Mouse (Mus musculus): ENCODE results near the gene Col27a1. TPM values are rescaled to one million over a fixed set of nuclear protein-coding genes. Genes with fewer than 3 reads are reported as not detected.

Col27a1 gene
- polyA plus RNA-seq (2014; fragmentation: Nextera tagmentation; extraction: Ambion mirVana): 3.0 and 4.2 TPM in 2 replicates

GRCm38 (mm10) chr4:63213907-63214621 is at the start of gene Col27a1:
Gene Col27a1, plus strand, starts transcription at chr4:63214004.
- no peak for ATAC-seq (ENCODE audit: insufficient number of reproducible peaks, insufficient read depth, low FRiP score, low read depth)
- WGBS: 1% methylated on average over 60 of the region's 61 CpGs
- no peaks in the 10 kb centered on the region for H3K36me3 ChIP-seq (ENCODE audit: control insufficient read depth, insufficient read depth, low read length)
- peak within 1 kb of the TSS; percentile 100 for H3K4me2 ChIP-seq (ENCODE audit: low read length)
- H3K9ac ChIP-seq (ENCODE audit: low read length): peak within 1 kb of the TSS; percentile 59
- no peaks in the 10 kb centered on the region for H3K9me3 ChIP-seq (ENCODE audit: control insufficient read depth, low read length)
- peaks cover 35% of the 10 kb centered on the region for H3K27me3 ChIP-seq (ENCODE audit: control insufficient read depth, insufficient read depth, low read length)
- H3K27ac ChIP-seq (replicated peaks in 1 of 2; ENCODE audit: control insufficient read depth in 1 of 2, insufficient read depth in 1 of 2, low read depth in 2 of 2, low read length in 2 of 2): no peak within 1 kb of the TSS
- H3K4me3 ChIP-seq (ENCODE audit: control insufficient read depth in 1 of 2, insufficient read depth in 1 of 2, low read depth in 1 of 2, low read length in 2 of 2): peak within 1 kb of the TSS; percentile 76 to 79
- H3K4me1 ChIP-seq (ENCODE audit: control insufficient read depth in 2 of 2, insufficient read depth in 2 of 2, low read length in 2 of 2): peaks cover 8 to 21% of the 10 kb centered on the region in 2 experiments; a peak in 3 of 4 replicates

- Histone ChIP-seq H3K36me3 (ENCODE audit: control insufficient read depth, insufficient read depth, low read length) (no peaks in the 10 kb centered on the region), H3K27ac (replicated peaks in 1 of 2; ENCODE audit: control insufficient read depth in 1 of 2, insufficient read depth in 1 of 2, low read depth in 2 of 2, low read length in 2 of 2) (no peak overlapping the region), H3K27me3 (ENCODE audit: control insufficient read depth, insufficient read depth, low read length) (peaks cover 13% of the 10 kb centered on the region), H3K9me3 (ENCODE audit: control insufficient read depth, low read length) (no peaks in the 10 kb centered on the region), H3K4me3 (ENCODE audit: control insufficient read depth in 1 of 2, insufficient read depth in 1 of 2, low read depth in 1 of 2, low read length in 2 of 2) (no peak overlapping the region), H3K9ac (ENCODE audit: low read length) (no peak overlapping the region), H3K4me1 (ENCODE audit: control insufficient read depth in 2 of 2, insufficient read depth in 2 of 2, low read length in 2 of 2) (no peaks in the 10 kb centered on the region), H3K4me2 (ENCODE audit: low read length) (no peak overlapping the region)
- 87% methylated on average over 4 of the region's 4 CpGs for WGBS
- no peak for ATAC-seq (ENCODE audit: insufficient number of reproducible peaks, insufficient read depth, low FRiP score, low read depth)
These were observed 48.2 kb upstream of the Col27a1 start for GRCm38 (mm10) chr4:63165636-63166035.

GRCm38 (mm10) chr4:63166323-63166722 is 47.5 kb upstream of the Col27a1 start:
- no peaks in the 10 kb centered on the region for H3K4me1 ChIP-seq (ENCODE audit: control insufficient read depth in 2 of 2, insufficient read depth in 2 of 2, low read length in 2 of 2)
- WGBS: 73% methylated on average over 5 of the region's 5 CpGs
- peaks cover 20% of the 10 kb centered on the region for H3K27me3 ChIP-seq (ENCODE audit: control insufficient read depth, insufficient read depth, low read length)
- no peak overlapping the region for H3K27ac ChIP-seq (replicated peaks in 1 of 2; ENCODE audit: control insufficient read depth in 1 of 2, insufficient read depth in 1 of 2, low read depth in 2 of 2, low read length in 2 of 2)
- H3K36me3 ChIP-seq (ENCODE audit: control insufficient read depth, insufficient read depth, low read length): no peaks in the 10 kb centered on the region
- no peaks in the 10 kb centered on the region for H3K9me3 ChIP-seq (ENCODE audit: control insufficient read depth, low read length)
- no peak overlapping the region for H3K4me3 ChIP-seq (ENCODE audit: control insufficient read depth in 1 of 2, insufficient read depth in 1 of 2, low read depth in 1 of 2, low read length in 2 of 2)
- no peak overlapping the region for H3K4me2 ChIP-seq (ENCODE audit: low read length)
- ATAC-seq (ENCODE audit: insufficient number of reproducible peaks, insufficient read depth, low FRiP score, low read depth): no peak
- H3K9ac ChIP-seq (ENCODE audit: low read length): no peak overlapping the region

GRCm38 (mm10) chr4:63170061-63170460 is 43.7 kb upstream of the Col27a1 start:
- 82% methylated on average over 4 of the region's 4 CpGs for WGBS
- Histone ChIP-seq H3K4me3 (ENCODE audit: control insufficient read depth in 1 of 2, insufficient read depth in 1 of 2, low read depth in 1 of 2, low read length in 2 of 2) (no peak overlapping the region), H3K4me1 (ENCODE audit: control insufficient read depth in 2 of 2, insufficient read depth in 2 of 2, low read length in 2 of 2) (no peaks in the 10 kb centered on the region), H3K9ac (ENCODE audit: low read length) (no peak overlapping the region), H3K27me3 (ENCODE audit: control insufficient read depth, insufficient read depth, low read length) (peaks cover 36% of the 10 kb centered on the region), H3K27ac (replicated peaks in 1 of 2; ENCODE audit: control insufficient read depth in 1 of 2, insufficient read depth in 1 of 2, low read depth in 2 of 2, low read length in 2 of 2) (no peak overlapping the region), H3K36me3 (ENCODE audit: control insufficient read depth, insufficient read depth, low read length) (no peaks in the 10 kb centered on the region), H3K4me2 (ENCODE audit: low read length) (no peak overlapping the region), H3K9me3 (ENCODE audit: control insufficient read depth, low read length) (peaks cover 6% of the 10 kb centered on the region; the same call in 1 of the 2 replicates)
- no peak for ATAC-seq (ENCODE audit: insufficient number of reproducible peaks, insufficient read depth, low FRiP score, low read depth)

- ATAC-seq (ENCODE audit: insufficient number of reproducible peaks, insufficient read depth, low FRiP score, low read depth): no peak
- Histone ChIP-seq H3K9ac (ENCODE audit: low read length) (no peak overlapping the region), H3K4me3 (ENCODE audit: control insufficient read depth in 1 of 2, insufficient read depth in 1 of 2, low read depth in 1 of 2, low read length in 2 of 2) (no peak overlapping the region), H3K4me2 (ENCODE audit: low read length) (no peak overlapping the region), H3K9me3 (ENCODE audit: control insufficient read depth, low read length) (peaks cover 6% of the 10 kb centered on the region; the same call in 1 of the 2 replicates), H3K27ac (replicated peaks in 1 of 2; ENCODE audit: control insufficient read depth in 1 of 2, insufficient read depth in 1 of 2, low read depth in 2 of 2, low read length in 2 of 2) (no peak overlapping the region), H3K4me1 (ENCODE audit: control insufficient read depth in 2 of 2, insufficient read depth in 2 of 2, low read length in 2 of 2) (no peaks in the 10 kb centered on the region), H3K36me3 (ENCODE audit: control insufficient read depth, insufficient read depth, low read length) (no peaks in the 10 kb centered on the region), H3K27me3 (ENCODE audit: control insufficient read depth, insufficient read depth, low read length) (peaks cover 36% of the 10 kb centered on the region)
- WGBS: 36% methylated on average over 24 of the region's 24 CpGs
These were observed 42.7 kb upstream of the Col27a1 start for GRCm38 (mm10) chr4:63171122-63171521.

GRCm38 (mm10) chr4:63171969-63172685 is 41.7 kb upstream of the Col27a1 start, which contains the start of gene Kif12:
Gene Kif12, minus strand, starts transcription at chr4:63172131.
- peaks cover 6% of the 10 kb centered on the region; the same call in 1 of the 2 replicates for H3K9me3 ChIP-seq (ENCODE audit: control insufficient read depth, low read length)
- no peaks in the 10 kb centered on the region for H3K36me3 ChIP-seq (ENCODE audit: control insufficient read depth, insufficient read depth, low read length)
- peaks cover 36% of the 10 kb centered on the region for H3K27me3 ChIP-seq (ENCODE audit: control insufficient read depth, insufficient read depth, low read length)
- no peak within 1 kb of the TSS for H3K4me3 ChIP-seq (ENCODE audit: control insufficient read depth in 1 of 2, insufficient read depth in 1 of 2, low read depth in 1 of 2, low read length in 2 of 2)
- WGBS: 65% methylated on average over 4 of the region's 4 CpGs
- no peak within 1 kb of the TSS for H3K4me2 ChIP-seq (ENCODE audit: low read length)
- no peak within 1 kb of the TSS for H3K9ac ChIP-seq (ENCODE audit: low read length)
- no peak for ATAC-seq (ENCODE audit: insufficient number of reproducible peaks, insufficient read depth, low FRiP score, low read depth)
- H3K4me1 ChIP-seq (ENCODE audit: control insufficient read depth in 2 of 2, insufficient read depth in 2 of 2, low read length in 2 of 2): no peaks in the 10 kb centered on the region
- H3K27ac ChIP-seq (replicated peaks in 1 of 2; ENCODE audit: control insufficient read depth in 1 of 2, insufficient read depth in 1 of 2, low read depth in 2 of 2, low read length in 2 of 2): no peak within 1 kb of the TSS

- H3K4me3 ChIP-seq (ENCODE audit: control insufficient read depth in 1 of 2, insufficient read depth in 1 of 2, low read depth in 1 of 2, low read length in 2 of 2): no peak overlapping the region
- no peaks in the 10 kb centered on the region; the same call in 1 of the 2 replicates for H3K27me3 ChIP-seq (ENCODE audit: control insufficient read depth, insufficient read depth, low read length)
- no peaks in the 10 kb centered on the region for H3K36me3 ChIP-seq (ENCODE audit: control insufficient read depth, insufficient read depth, low read length)
- H3K9ac ChIP-seq (ENCODE audit: low read length): no peak overlapping the region
- peaks cover 6 to 12% of the 10 kb centered on the region in 2 experiments for H3K4me1 ChIP-seq (ENCODE audit: control insufficient read depth in 2 of 2, insufficient read depth in 2 of 2, low read length in 2 of 2)
- no peak overlapping the region for H3K27ac ChIP-seq (replicated peaks in 1 of 2; ENCODE audit: control insufficient read depth in 1 of 2, insufficient read depth in 1 of 2, low read depth in 2 of 2, low read length in 2 of 2)
- no peak; the same call in 1 of the 2 replicates for ATAC-seq (ENCODE audit: insufficient number of reproducible peaks, insufficient read depth, low FRiP score, low read depth)
- H3K4me2 ChIP-seq (ENCODE audit: low read length): no peak overlapping the region
- WGBS: 3% methylated on average over 5 of the region's 5 CpGs
- H3K9me3 ChIP-seq (ENCODE audit: control insufficient read depth, low read length): no peaks in the 10 kb centered on the region
These were observed 32.2 kb upstream of the Col27a1 start for GRCm38 (mm10) chr4:63181556-63181955.
